Mouse (Mus musculus) gastrocnemius, postnatal 10 days (tissue): Measurements from ENCODE around the gene 9030612E09Rik. TPM values are rescaled to one million over a fixed set of nuclear protein-coding genes. Genes with fewer than 3 reads are reported as not detected.

ENCODE experiments used
- DNase-seq: peaks from one replicate; pipeline ENCODE4 v3.0.0; 2021; ENCODE audit warnings: mixed read lengths
- total RNA-seq, 2 experiments: library from RNA; stranded (reverse); gene quantifications; 2 replicates each; pipeline ENCODE4 v1.2.3; 2021

The 9030612E09Rik gene
- total RNA-seq, 2 experiments from 2014 or later, result 2.5 to 2.6 TPM

DNA sequence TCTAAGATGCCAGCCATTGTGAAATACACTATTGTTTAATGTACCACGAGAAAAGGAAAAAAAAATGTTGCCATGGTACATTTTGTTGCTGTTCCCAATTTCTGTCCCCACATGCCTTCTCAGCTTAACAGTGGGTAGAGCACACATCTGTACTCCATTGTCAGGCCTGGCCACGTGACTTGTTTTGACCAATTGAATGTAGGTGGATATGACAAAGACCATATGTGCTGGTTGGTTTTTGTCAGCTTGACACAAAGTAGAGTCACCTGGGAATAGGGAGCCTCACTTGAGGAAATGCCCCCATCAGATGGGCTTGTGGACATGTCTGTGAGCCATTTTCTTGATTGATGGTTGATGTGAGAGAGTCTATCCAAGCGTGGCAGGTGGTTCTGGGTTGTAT, 29.4 kb downstream of the 9030612E09Rik start:
- DNase-seq, result no peak

DNA sequence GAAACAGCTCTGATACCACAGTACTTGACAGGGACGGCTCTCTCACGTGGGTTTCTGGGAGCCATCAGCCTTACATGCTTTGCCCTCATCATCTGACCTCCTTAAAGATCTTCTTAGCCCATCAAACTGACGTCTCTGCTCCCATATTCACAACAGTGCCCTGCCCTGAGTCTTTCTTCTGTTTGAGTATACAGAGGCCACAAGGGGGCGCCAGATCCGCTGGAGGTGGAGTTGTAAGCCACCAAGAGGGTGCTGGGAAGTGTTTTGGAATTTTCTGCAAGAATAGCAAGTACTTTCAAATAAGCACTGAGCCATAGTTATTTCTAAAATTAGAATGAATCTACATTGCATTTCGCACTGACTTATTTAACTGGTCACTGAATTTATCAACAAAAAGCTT, 37.4 kb downstream of the 9030612E09Rik start:
- DNase-seq, result peak; percentile 45

DNA sequence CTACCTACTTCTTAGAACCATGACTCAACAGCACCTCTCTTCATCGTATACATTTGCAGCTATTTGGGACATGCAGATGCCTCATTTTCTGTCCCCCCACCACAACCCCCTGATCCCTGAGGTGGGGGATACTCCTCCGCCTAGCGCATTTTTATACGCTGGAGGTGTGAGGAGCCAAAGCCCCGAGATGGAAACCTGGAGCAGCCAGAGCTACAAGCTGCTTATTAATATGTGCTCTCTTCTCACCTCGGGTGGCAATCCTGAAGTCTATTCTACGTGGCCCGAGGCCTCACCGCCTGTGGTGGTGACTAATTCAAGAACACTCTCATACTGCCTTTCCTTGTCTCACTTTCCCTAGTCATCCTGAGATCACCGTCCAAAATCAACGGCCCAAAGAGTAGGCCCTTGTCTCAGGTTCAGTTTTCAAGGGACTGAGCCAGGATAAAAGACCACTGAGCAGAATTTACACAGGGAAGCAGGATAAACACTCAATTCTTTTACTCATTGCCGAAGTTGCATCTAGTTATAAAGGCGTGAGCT, 42.9 kb downstream of the 9030612E09Rik start:
- DNase-seq, result no peak

DNA sequence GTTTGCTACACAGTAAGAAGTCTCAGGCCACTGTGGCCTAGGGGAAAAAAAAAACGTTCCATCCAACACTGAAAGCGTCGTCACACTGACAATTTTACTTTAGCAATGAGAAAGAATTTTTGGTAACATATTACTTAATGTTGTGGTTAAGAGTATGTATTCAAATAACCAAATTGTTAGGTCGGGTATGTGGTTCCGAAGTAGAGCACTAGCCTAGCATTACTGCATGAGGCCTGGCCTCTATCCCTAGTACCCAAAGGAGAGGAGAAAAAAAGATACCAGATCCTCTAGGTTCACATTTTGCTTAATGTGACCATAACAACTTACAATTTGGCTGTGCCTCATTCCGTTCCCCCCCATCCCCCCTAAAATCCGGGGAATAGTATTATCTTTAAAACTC, 46.0 kb downstream of the 9030612E09Rik start:
- DNase-seq, result no peak

DNA sequence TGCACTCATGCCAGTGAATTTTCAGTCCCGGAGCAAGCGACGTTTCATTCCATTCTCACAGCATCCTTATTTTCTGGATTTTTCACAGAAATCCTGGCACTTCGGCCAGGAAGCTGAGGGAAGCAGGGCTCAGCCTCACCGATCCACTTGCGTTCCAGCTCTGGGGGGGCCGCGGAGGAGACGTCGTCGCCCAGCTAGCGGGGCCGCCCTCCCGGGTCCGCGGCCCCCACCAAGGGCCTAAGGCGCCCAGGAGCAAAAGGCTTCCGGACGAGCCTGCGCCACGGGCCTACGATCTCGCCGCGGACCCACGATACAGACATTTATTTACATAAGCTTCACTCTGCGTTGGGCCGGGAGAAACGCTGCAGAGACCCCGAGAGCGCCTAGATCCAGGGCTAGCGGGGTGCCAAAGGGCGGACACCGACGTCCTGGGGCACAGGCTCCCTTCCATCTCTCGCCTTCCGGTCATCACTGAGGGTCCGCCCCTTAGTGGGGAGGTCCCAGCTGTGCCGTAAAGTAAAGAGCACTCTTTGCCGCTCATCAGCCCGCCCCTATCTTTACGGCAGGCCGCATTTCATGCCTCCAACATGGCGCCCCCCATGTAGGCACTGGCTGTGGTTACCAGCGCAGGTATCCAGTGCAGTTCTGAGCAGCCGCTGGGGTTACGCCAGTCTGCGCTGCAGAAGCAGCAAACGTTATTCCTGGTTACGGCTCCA, 46.6 kb downstream of the 9030612E09Rik start, which contains the start of gene Pdss2:
Gene Pdss2 (plus strand): TSS at position 577 of the 716 bp plus-strand sequence.
- peak; percentile 86 for DNase-seq

DNA sequence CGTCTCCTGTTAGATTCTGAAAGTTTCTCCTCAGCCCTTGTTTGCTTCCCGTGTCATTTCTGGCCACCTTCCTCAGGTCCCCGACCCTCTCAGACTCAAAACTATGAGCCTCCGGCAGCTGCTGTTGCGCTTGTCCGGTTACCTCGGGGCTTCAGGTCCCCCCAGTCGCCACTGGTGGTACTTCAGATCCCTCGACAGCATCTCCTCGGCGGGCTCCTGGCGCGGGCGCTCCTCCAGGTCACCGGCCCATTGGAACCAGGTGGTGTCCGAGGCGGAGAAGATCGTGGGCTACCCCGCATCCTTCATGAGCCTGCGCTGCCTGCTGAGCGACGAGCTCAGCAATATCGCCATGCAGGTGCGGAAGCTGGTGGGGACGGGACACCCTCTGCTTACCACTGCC, 47.2 kb downstream of the 9030612E09Rik start:
- peak; percentile 27 for DNase-seq

DNA sequence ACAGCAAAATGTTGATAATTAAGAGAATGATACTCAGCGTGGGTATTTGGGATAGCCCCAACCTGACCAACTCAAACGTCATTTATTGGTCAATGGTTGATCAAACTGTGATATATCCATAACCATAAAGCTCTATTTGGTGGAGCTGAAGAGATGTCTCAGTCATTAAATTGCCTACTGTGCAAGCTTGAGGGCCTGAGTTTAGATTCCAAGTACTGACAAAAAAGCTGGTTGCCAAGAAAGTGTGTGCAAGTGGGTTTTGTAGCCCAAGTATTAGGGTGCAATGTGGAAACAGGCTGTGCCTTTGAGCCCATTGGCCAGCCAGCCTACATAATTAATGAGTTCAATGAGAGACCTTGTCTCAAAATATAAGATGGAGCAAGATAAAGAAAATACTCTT, 48.9 kb downstream of the 9030612E09Rik start:
- no peak for DNase-seq

Other genes with a start within 250 kb of the 9030612E09Rik start
- gene Sobp, start 174 bp upstream of the 9030612E09Rik start, total RNA-seq, result 10 to 100 TPM; 21.6 to 28.6 TPM
- 10 to 100 TPM; 17.9 to 21.9 TPM for gene Pdss2, start 46.8 kb downstream of the 9030612E09Rik start, total RNA-seq